Mouse (Mus musculus): ENCODE measurements at regions not wholly inside any gene's neighbourhood (a gene's known extent, or its start where the extent isn't known, plus 50 kb on each side); places are given as distances from the start of the nearest gene placed in this dataset.

DNA sequence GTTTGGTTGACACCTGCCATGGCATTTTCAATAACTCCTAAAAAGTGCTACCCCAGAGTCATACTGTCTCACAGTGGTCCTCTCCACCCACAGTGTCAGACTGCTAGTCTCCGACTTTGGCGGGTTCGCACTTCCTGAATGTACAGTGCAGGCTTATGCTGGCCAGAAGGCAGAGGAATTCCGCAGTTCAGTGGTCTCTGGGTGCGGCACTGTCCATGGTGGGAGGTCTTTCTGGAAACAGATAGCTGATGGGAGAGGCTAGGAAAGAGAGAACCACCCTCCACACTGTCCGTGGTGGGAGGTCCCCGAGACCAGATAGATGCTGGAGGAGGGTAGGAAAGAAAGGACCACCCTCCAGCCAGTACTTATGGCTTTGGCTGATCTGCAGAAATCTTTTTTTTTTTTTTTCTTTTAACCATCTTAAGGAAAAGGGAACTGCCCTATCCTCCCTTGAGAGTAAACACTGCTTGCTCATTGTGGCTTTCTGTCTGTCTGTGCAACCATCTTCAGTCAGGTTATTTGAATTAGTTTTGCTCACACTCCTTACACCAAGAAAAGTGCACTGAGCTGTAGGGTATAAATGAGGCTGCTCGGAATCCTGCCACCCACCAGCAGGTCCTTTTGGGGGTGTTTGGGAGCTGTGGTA is 227.2 kb downstream of the Kcnrg start:
- DNase-seq, result peak; percentile 6

DNA sequence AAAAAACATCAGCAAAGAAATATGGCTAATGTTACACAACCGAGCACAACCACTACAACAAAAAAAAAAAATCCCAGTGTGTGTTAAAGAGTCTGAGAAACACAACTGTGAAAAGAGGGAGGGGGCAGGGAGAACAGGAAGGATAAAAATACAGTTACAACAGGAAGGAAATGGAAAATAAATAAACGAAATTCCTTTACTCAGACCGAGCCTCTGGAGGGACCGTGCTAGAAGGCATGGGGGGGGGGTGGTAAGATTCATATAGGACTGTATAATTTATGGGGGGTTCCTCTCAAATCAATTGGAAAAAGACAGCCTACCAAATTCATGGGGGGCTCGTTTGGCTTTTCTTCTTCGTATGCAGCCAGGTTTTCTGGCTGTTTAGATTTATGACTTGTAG is 228.5 kb downstream of the Kcnrg start:
- no peak for DNase-seq

DNA sequence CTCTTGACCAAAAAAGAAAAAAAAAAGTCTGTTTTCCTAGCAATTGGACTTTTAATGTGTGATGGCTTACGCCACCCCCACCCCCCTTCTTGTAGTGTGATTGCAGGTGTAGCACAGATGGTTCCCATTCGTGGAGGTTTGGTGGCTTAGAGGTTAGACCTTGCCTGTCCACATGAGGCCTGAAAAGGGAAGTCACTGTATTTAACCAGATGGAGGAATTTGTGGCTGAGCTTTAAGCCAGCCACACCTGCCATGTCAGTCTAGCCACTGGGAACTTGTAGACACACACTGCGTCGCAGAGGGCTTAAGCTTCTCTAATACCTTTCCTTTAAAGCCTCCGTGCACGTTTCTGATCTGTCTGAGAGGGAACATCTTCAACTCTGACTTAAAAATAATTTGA is 229.0 kb downstream of the Kcnrg start:
- DNase-seq, result no peak

DNA sequence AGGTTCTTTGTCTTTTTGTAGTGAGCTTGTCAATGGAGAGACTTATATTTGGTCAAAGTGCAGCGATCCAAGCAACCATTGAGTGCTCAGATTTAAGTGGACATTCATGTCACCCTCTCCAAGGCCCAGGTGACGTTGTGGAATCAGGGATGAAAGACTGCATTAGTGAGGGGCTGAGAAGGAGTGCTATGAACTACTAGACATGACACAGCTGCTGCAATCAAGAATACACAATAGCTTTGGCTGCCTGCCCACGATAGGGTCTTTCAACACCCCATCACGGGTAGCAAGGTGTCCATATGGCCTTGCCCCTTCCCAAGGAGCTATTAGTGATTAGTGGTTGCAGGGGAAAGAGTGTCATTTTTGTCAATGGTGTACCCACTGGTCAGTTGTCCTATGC is 229.7 kb downstream of the Kcnrg start:
- no peak for DNase-seq

DNA sequence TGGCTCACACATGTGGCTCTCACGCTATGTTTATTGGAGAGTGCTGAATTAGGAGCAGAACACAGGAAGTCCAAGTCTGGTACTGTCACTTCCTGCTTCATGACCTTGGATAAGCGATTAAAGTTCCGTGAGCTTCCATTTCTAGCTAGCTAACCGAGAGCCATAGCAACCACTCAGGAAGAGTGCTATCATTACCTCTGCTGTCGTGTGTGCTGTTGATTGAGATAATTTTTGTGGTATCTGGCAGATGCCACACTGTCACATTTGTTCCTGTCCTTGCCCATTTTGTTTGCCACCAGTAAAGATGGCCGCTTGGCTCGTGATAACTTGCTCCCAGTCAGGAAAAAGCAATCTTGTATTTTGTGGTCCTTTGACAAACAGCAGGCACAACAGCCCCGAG is 230.6 kb downstream of the Kcnrg start:
- no peak for DNase-seq

DNA sequence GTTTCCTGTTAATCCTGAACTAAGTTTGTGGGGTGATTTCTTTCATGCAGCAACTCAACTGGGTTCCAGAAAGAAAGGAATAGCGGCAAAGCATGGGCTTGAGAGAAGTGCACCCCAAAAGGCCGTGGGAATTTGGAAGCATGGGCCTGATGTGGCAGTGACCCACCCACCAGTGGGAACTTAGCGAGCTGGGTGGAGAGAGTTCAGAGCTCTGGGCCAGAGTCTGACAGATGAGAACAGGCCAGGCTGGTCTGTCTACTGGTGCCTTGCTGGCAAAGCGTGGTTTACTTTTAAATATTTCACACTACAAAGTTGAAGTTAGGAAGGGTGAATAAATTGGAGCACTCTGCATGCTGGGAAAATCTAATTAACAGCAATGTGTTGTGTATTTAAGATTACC is 235.2 kb downstream of the Kcnrg start:
- DNase-seq, result no peak

DNA sequence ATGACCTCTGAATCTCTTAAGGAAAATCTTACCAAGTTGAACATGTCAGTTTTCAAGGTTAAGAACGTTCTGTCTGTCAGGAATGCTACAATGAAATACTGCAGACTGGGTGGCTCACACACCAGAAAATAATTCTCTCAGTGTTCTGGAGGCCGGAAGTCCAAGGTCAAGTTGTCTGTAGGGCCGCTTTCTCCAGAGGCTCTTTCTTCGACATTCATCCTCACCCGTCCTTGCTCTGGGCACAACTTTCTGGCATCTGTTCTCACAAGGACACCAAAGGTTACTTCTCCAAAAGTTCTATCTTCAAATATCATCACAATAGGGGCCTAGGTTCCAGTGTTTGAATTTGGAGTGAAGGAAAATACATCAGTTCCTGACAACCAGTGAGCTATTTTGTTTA is 239.2 kb downstream of the Kcnrg start:
- no peak for DNase-seq

DNA sequence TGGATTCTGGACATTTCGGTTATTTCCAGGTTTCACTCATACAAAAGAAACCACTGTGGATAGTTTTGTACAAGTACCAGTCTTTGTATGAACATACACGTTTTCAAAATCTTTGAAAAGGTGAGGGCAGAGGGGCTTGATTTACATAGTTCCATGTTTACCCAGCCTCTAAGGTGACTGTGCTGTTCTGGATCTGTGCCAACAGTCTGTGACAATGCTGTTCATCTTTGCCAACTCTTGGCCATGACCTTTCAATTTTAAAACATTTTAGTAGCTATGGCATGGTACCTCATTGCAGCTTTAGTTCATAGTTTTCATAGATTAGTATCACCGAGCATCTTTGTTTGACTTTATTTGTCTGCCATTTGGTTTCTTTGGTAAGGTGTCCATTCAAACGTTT is 243.0 kb downstream of the Kcnrg start:
- no peak for DNase-seq

DNA sequence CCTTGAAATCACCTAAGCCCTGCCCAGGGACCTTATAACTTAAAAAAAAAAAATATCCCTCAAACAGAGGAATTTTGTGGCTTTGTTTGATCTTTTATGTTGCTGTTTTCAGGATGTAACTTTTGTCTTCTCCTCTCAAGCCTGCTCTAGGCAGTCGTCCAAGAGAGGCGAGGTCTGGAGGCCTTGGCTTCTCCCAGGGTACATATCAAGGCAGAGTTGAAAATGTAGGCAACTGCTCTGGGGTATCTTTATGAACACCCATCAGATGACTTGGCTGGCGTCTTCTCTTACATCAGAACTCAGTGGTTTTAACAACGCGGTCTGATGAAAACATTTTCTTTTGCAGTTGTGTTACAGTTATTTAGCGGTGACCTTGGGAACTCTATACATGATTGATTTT is 250.4 kb downstream of the Kcnrg start:
- no peak for DNase-seq

DNA sequence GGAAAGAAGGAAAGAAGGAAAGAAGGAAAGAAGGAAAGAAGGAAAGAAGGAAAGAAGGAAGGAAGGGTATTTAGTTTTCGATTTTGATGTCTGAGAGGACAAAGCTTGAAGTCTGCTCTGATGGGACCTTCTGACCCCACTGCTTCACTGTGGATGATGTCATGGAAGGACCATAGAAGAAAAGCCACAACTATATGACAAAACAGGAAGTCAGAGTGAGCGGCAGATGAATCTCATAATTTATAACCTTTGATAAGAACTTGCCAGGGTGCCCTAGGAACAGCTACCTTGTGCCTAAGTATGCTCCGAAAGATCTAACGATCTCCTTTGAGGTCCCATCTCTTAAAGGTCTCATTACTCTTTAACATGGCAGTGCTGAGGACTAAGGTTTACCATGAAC is 253.4 kb downstream of the Kcnrg start:
- no peak for DNase-seq

DNA sequence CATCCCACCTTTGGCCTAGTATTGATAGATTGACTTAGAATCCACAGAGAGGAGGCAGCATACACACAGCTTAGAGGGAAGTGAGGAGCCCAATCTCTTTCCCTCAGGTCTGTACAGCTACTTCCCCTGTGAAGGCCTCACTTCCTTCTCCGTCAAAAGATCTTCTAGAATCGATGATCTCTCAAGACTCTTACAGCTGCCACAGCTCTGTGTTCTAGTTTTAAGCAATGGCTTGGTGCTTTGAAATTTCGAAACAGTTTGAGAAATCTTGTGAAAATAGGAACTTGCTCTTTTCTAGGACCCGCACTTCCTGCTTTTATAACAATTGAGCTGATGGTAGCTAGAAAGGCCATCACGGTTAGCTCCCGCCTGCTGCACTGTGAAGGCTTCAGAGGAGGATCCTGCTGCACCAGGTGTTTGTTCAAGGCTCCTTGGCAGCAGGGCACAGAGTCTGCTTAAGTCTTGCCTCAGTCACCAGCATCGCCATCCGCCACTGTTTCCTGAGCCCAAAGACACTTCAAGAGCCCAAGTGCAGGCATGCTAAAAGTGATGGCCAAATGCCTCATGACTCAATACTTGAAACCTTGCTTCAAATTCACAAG is 254.2 kb downstream of the Kcnrg start:
- no peak for DNase-seq

DNA sequence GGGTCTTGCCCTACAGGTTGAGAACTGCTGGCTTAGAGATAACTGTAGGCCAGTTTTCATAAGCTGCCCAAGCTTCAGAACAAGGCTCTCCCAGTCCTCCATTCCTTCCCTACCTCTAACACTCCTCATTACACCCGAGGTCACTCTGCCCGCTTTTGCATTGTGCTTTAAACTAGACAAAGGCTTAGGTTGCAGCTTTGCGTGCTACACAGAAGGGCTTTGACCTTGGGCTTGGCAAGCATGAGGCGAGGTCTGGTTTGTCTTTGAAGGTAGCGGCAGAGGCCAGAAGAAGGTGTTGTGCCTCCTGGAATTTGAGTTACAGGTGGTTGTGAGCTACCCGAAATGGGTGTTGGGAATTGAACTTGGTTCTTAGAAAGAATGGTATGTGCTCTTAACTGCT is 255.7 kb downstream of the Kcnrg start:
- no peak for DNase-seq

DNA sequence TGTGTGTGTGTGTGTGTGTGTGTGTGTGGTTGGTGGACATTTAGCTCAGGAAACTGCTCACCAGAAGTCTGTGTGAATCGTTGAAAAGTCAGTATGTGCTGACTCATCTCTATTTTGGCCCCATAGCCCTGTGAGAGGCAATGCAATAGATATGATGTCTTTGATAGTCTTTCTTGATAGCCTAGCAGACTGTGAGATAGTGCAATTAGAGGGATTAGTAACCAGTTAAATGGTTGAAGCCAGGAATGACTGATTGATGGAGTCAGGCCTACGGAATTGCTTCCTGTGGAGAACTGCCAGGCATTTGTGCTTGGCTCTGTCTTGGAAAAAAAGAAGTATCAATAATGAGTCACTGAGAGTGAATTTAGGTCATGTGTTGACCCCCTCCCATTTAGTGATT is 256.2 kb downstream of the Kcnrg start:
- no peak for DNase-seq

DNA sequence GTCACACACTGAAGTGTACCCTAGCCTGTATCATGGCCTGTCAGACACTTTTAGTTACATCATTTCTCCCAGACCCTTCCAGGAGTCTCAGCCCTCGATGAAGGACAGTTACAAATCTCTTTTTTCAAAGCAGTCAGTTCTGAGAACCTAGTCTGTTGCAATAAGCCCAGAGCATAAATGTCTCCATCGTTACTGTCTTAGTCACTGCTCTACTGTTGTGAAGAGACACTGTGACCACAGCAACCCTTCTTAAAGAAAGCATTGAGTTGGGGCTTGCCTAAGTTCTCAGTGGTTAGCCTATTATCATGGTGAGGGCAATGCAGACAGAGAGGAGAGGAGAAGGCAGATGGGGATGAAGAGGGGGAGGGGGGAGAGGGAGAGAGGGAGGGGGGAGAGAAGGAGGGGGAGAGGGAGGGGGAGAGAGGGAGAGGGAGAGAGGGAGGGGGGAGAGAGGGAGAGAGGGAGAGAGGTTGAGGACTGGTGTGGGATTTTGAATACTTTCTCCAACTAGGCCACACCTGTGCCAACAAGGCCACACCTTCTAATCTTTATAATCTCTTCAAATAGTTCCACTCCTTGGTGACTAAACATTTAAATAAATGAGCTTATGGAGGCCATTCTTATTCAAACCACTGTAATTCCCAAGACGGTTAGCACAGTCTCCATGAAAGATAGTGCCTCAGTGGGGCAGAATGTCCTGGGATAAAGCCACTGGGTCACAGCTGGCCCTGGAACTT is 259.4 kb downstream of the Kcnrg start:
- DNase-seq, result no peak

DNA sequence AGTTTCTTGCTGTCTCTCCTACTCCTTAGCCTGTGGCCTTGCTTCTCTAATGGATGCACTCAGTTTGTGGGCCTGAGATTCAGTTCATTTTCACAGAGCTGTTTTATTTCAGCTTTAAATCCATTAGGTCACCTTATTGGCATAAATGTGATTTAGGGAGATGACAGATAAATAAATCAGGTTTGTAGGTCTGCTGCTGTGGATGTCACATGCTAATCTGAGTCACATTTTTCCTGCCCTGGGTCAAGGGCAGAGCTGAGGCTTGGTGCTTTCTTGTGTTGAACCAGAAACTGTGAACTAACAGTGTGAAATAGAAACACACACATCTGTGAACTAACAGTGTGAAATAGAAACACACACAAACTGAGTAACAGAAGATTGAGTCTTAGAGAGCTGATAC is 266.9 kb downstream of the Kcnrg start:
- no peak for DNase-seq

DNA sequence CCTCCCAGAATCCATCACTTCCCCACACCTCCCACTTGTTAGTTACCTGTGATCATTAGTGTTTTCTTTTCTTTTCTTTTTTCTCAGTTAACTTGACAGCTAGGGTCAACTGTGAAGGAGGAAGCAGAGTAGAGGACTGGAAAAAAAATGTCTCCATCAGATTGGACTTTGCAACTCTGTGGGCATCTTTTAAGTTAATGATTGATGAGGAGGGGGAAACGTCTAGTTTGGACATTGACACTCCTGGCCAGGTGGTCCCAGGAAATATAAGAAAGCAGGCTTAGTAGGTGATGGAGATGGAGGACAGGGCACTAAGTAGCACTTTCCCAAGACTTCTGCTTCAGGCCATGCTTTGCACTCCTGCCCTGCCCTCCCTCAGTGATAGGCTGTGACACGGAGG is 272.2 kb downstream of the Kcnrg start:
- DNase-seq, result peak; percentile 18

DNA sequence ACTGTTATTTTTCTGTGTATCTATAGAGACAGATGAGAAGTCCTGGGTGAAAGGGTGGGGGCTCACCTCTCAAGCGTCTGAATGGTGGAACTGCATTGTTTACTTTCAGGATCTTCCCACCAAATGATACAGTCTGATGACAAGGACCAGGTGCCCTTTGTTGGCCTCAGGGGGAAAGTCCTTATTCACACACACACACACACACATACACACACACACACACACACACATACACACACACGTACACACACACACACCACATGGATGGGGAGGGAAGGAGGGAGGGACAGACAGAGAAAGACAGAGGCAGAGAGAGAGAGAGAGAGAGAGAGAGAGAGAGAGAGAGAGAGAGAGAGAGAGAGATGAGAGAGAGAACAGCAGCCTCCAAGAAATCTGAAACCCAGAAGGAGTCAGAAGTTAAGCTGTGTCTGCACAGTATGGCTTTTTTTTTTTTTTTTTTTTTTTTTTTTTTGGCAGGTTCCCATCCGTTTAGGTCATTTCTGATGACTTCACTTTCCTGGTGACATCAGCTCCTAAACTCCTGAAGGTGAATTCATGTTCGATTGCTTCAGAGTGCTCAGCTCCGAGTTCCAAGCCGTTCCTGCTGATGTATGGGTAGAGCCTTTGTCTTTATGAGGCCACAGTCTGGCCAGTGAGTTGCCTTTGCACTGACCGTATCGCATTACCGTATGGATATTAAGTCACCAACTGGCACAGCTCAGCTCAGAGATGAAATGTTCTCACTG is 273.4 kb downstream of the Kcnrg start:
- no peak for DNase-seq

DNA sequence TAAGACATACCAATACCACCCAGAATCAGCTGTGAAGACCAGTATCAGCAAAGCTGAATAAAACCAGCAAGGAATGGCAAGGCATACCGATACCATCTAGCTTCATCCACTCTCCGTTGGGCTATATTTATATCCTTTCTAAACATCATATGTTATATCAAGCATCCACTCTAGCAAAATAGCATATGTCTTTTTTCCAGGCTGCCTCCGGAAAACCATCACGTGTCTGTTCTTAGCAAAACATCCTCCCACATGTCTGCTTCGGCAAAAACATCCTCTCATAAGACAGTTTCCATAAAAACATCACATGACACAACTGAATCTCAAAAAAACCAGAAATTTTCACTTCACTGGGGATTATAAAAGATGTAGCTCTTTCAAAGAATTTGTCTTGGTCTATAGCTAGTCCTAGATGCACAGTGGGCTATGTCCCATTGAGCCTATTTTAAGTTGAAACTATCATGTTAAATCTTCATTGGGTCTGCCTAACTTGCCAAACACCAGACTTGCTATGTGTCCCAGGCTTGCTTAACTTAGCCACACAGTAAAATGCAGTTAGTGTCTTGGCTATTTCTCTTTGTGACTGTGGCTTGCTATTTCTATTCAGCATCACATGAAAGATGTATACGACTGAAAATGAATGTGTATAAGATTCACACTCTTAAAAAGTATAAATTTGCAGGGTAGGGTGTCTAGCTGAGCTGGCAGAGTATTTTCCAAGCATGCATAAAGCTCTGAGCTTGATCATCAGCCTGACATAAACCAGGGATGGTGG is 278.2 kb downstream of the Kcnrg start:
- no peak for DNase-seq

DNA sequence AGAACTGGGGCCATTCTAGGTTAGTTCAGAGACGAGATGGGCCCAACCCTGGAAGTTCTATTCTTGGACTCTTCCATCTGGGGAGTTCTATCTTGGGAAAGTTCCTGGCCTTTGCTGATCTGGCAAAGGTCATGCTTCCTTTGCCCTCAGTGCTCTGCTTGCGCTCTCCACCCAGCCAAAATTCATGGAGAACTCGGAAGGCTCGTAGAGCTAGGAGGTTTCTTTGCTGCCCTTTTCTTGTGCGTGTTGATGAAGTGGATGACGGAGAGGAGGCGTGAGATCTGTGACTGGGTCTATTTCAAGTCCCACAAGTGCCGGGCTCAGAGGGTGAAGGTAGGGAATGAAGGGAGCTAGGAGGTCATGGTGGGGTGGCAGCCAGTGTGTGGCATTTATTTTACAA is 282.4 kb downstream of the Kcnrg start:
- no peak for DNase-seq

DNA sequence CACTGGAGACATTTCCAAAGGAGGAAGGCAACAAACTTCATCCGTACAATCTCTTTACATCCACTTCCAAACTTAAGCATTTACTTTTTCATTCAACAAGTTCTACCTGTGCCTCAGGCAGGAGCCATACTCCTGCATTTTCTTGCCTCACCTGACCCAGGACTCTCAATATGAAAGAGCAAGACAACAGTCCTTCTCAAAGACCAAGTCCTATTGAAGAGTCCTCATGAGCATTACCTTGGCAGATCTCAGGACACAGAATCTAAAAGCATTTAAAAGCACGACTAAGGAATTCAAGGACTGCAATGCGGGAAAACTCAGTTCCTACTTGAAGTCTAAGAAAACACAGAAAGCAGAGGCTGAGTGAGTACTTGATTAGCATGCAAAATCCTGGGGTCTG is 286.5 kb downstream of the Kcnrg start:
- DNase-seq, result no peak

DNA sequence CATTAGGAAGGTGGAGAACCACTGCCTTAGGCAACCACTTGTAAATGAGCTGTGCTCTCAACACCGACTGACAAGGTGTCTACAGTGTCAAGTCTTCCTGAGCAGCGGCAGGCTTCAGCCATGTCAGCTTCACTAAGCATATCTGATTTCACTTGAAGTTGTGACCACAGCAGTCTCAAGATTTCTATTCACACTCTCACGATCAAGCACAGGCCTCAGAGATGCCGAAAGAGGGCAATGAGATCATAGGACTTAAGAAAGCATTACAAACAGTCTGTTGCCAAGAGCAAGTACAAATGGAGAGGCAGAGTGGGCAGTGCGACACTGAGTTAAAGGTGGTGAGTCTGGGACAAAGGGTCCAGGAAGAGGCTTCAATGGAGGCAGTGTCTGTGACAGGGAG is 289.6 kb downstream of the Kcnrg start:
- DNase-seq, result no peak

DNA sequence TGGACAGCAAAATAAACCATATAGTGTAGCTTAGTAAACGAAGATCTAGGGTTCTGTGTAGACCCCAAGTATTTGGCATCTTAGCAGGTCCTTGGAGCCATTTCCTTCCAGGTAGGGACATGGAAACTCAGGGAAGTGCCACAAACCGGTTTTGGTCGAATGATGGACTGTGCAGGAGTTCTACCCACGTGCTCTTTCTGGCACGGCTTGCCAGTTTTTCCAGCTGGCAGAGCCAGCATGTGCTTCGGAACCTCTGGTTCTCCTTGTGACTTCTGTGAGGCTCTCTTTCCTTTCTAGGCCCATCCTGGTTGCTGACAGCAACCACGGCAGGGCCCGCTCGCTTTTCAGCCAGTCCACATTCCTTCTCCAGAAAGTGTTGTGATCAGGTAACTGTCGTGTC is 291.4 kb downstream of the Kcnrg start:
- DNase-seq, result peak; percentile 37

All from kidney, adult 18-20 months (tissue).